Mouse (Mus musculus) lung, adult 2 months (tissue): ENCODE data around the gene Pigb.

Source experiments
- CTCF ChIP-seq: fragments of 200-500 bp; IDR thresholded peaks from 2 replicates; pipeline ENCODE4 v1.5.1; 2011; ENCODE audit warnings: mild to moderate bottlenecking, low read length, control low read depth; ENCODE audit not compliant: insufficient read depth
- POLR2A ChIP-seq: fragments of 200-500 bp; IDR thresholded peaks from 2 replicates; pipeline ENCODE4 v1.6.1; 2011; ENCODE audit warnings: low read depth, mild to moderate bottlenecking, control low read depth, low read length, borderline replicate concordance; ENCODE audit errors: extremely low read depth

GRCm38 (mm10) chr9:73045204-73045603 is 5.0 kb upstream of the Pigb start:
- TF ChIP-seq POLR2A (no peak), CTCF (no peak)
